Mouse (Mus musculus) stomach, postnatal 0 days (tissue): Measurements from ENCODE around the gene Ldhal6b.

Experiments
- CTCF ChIP-seq: IDR thresholded peaks from 2 replicates; pipeline ENCODE4 v1.5.1; 2016; ENCODE audit warnings: antibody characterized with exemption, low read depth, mild to moderate bottlenecking, moderate library complexity
- EP300 ChIP-seq: optimal IDR thresholded peaks from 2 replicates; pipeline ENCODE3; 2016; ENCODE audit warnings: antibody characterized with exemption

DNA sequence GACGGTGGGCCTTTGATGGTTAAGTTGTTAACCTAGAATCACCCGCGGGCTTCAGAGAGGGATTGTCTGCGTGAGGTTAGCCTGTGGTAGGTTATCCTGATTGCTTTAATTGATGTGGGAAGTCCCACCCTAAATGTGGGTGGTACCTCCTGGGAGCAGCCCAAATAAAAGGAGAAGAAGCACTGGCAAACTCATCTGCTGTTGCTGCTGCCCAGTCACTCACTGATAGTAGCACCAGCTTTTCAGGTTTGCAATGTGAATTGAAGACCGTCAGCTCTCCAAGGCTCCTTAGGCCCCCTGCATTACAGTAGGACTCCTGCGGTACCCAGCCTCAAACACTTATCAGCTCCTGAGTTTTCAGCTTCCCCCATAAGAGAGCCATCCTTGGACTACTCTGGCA is 14.7 kb downstream of the Ldhal6b start:
- TF ChIP-seq EP300 (no peak), CTCF (no peak)
